Mouse (Mus musculus) adrenal gland, adult (tissue): ENCODE results near the gene Acadl.

Experiments
- DNase-seq, 2 experiments: peaks; one replicate each; pipeline ENCODE4 v3.0.0; 2022 to 2023; ENCODE audit warnings: low spot score in 1 of 2; ENCODE audit not compliant: inconsistent age in 2 of 2

Gene Acadl

DNA sequence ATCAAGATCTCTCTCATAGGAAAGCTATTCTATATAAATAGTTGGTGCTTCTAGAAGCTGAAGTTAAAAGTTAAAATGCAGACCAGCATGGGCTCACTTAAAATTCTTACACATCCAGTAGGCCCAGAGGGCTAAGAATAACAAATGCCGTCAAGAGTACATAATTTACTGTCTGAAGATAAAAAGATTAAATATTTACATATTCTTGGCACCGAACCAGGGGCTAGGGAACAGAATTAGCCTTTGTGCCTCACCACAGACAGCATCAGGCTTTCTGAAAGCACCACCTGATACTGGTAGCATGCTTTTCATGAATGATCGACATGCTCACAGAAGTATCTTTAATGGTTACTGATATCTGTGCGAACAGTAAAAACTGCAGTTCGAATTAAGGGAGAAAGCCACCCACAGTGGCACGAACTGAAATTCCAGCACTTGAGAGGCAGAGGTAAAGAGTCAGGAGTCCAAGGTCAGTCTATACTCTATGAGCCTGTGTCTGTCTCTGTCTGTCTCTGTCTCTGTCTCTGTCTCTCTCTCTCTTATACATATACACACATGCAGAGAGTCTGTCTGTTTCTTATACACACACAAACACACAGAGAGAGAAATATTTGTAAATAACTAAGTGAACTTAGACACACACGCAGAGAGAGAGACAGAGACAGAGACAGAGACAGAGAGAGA lies 23.2 kb downstream of the Acadl start:
- no peak for DNase-seq

DNA sequence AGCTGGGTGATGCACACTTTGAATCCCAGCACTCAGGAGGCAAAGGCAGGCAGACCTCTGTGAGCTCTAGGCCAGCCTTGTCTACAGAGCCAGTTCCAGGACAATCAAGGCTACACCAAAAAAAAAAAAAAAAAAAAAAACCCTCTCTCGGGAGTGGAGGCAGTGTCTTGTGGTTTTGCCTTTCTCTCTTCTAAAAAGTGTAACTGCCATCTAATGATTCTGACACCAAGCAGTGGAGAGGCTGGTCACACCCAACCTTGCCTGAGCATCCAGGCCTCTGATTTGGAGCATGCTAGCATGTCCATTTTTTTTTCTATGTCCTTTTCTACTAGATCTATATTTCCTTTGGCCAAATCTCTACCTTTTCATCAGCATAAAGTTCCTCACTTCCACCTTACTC lies 23.9 kb downstream of the Acadl start:
- DNase-seq, result no peak

DNA sequence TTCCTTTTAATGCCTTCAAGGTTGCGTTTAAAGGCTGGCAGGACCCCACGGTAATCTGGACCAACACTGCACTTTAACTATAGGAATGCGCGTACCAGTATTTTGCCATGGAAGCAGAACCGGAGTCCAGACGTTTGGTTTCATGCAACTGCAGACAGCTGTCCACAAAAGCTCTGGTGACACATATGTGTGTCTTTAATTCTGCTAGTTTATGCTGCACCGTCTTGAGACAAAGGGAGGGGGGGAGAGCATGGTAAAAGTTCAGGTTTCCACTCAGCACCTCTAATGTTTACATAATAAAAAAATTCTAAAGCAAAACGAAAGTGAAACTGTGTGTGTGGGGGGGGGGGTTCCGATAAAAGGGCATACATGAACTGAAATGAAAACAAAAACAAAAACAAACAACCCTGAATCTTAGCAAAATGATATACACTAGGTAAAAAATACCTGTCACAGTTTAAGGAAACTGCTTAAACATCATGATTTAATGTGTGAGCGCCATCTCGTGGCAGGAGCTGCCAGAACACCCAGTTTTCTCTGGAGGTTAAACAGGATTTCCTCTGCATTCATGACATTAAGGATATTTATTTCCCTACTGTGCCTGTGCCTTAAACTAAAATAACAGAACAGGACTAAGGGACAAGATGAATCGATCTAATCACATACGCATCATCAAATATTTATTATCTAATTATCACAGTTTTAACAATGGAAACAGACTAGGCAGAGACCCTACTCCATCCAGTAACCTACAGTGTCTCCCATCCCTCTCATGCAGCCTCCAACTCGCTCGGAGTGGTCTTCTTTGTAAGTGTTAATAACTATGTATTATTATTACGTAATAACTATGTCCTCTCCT lies 24.7 kb downstream of the Acadl start:
- DNase-seq, result peak; percentile 69 to 91

GRCm38 (mm10) chr1:66837207-66837606 lies 25.9 kb downstream of the Acadl start:
- DNase-seq, result no peak

- no peak for DNase-seq
Observed at GRCm38 (mm10) chr1:66832636-66833165, 30.4 kb downstream of the Acadl start.

DNA sequence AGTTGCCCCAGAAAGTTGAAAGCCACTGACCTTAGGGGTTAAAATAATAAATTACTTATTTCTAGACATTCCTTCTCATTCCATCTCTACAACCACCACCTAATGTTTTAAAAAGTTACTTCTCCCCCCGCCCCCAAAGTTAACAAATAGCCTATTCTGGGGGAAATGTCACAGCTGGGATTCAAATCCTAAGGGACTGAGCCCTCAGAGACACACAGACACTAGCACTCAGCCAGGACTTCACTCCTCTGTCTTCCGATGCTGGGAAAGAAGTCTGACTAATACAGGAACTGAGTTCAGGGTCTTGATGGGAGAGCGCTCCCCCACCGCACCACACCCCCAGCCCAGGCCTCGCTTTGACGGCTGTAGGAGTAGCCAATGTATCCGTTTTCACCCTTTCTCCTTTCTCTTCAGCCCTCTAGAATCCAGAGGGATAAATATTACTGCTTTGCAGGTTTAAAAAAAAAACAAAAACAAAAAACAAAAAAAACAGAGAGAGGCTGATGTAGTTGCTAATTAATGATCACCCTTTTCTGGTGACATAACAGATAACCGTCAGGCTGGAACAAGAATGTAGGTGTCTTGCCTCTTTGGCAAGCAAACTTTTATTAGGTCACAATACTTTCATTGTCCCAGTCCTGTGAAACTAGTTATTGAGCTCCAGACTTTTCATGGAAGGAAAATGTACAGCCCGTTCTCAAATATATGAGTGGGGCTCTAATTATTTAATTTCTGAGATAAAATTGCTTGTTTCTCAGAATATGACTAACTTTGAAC lies 31.1 kb downstream of the Acadl start:
- DNase-seq, result no peak

DNA sequence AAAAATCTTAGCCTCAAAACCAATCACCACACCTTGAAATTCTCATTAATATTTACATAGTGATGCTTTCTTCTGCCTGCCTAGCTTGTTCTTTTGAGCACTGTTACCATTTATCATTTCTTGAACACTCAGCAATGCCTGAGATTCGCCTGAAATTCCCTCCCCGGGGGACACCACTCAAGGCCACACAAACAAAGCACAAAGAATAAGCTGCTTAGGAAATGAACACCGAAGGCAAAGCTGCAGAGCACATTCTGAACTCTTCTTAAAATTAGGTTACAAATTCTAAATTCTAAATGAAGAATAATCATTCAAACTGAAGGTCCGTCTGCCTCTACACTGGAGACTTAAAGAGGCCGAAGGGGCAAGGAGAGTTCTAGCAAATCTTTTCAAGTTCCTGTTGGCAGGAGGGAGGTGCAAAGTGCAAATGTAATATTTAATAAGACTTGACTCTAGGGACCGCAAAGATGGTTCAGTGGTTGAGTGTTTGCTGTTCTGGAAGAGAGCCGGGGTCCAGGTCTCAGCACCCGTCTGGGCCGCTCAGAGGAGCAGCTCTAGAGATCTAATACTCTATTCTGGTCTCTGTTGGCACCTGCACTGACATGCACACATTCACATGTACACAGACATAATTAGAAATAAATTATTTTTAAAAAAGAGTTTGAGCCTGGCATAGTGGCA lies 33.5 kb downstream of the Acadl start:
- DNase-seq, result no peak

GRCm38 (mm10) chr1:66821966-66822365 lies 41.1 kb downstream of the Acadl start:
- DNase-seq, result no peak

GRCm38 (mm10) chr1:66820241-66820640 lies 42.8 kb downstream of the Acadl start:
- DNase-seq, result peak; percentile 44 to 72

DNA sequence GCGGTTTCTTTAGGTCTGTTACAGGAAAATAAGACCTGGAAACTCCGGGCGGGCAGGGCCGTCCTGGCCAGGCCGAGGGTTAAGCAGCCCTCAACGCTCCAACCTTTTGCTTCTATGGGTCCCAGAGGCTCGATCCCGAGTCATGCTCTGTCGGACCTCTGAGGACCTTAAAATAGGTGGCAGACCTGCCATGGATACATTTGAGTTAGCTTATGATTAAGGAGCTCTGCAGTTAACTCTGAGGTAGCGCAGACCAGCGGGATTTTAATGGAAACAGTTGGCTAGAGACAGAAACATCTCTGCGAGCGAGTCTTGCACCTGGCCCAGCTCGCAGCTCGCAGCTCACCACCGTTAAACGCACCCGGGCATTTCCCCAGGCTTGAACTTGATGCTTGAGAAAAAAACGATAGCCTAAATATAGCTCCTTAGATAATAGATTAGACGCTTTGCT lies 45.2 kb downstream of the Acadl start:
- DNase-seq, result no peak

DNA sequence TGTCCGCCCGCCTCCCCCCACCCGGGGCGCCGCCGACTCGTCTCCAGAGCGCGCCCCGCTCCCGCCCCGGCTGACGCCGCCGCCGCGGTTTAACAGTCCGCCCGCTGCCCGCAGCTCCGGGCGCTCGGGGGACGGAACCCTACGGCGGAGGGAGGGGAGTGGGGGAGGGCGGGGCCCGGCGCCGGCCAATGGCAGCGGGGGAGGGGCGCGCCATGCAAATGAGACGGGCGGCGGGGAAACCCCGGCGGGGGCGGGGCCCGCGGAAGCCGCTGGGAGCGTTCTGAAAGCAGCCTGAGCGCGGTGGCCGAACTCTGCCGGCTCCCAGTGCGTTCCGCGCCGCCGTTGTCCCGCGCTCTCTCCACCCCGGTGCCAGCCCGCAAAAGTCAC lies 45.6 kb downstream of the Acadl start, which contains the start of gene Kansl1l:
Kansl1l (minus strand) TSS at position 110 of the 387 bp plus-strand sequence.
- DNase-seq, result peak; percentile 95 to 98

DNA sequence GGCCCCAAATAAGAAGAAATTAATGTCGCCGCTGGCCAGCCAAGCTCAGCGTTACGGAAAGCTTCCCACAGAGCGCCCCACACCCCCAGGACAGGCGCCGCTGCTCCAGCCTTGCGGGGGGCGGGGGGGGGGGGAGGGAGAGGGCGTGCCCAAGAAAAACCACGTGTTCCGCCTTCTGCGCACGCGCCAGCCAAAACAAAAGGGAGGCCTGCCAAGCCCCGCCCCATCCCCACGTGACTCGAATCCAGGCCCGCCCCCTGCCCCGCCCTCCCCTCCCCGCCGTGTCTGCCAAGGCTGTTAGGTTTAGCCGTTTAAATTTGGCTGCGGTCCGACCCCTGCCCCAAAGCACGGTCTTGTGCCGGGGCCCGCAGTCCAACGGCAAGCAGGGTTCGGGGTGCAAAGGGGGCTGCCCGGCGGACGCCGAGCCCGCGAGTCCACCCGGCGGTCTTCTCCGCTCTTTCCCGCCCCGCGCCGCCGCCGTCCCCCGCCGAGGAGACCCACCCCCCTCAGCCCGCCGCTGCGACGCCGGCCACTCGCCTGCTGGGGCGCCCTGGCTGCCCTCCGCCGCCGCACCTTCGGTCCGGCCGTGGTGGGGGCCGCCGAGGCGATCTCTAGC lies 46.1 kb downstream of the Acadl start:
- peak; percentile 92 to 97 for DNase-seq

DNA sequence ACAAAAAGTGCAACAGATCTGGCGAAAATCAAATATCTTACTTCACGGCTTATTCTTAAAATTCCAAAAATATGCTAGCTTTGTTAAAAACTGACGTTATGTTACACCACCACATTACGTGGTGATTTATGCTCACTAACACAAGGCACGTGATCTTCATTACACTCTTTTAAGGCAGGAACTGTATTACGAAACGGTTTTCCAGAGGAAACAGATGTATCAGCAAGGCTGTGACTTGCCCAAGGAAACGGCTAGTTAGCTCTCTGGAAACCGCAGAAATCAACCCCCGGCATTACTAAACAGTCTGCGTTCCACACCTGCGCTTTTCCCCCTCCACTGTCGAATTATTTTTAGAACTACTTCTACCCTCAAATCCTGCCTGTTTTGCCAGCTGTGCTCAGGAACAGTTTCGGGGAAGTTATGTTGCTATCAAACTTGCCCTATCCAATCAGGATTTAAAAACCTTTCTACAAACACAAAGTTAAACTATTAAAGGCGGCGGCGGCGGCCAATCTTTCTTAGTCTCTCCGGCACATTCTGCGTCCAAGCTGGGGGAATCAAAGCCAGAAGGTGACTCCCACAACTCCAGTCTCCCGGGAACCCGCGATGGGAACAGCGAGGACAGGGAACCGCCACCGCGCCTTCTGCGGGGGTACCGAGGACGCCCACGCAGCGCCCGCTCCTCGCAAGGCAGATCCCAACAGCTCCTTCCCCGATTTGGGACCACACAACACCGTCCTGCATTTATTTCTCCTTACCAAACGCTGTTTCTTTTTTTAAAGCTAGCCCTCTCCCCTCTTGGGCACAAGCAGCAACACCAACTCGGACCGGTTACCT lies 46.9 kb downstream of the Acadl start:
- DNase-seq, result peak; percentile 74 to 94

GRCm38 (mm10) chr1:66814756-66815155 lies 48.3 kb downstream of the Acadl start:
- DNase-seq, result peak; percentile 24 to 72

DNA sequence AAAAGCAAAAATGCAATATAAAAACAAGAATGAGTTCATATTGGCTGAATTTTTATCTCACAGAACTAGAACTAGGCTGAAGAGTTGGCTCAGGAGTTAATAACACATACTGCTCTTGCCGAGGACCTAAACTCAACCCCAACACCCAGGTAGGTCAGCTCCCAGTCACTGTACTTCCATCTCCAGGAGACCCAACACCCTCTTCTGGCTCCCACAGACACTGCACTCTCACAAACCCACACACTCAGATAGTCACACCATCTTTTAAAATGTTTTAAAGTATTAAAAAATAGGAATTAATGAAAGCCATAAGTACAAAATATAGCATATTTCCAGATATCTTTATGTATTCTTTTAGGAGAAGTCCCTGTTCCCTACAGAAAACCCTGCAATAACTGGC lies 49.9 kb downstream of the Acadl start:
- no peak for DNase-seq

DNA sequence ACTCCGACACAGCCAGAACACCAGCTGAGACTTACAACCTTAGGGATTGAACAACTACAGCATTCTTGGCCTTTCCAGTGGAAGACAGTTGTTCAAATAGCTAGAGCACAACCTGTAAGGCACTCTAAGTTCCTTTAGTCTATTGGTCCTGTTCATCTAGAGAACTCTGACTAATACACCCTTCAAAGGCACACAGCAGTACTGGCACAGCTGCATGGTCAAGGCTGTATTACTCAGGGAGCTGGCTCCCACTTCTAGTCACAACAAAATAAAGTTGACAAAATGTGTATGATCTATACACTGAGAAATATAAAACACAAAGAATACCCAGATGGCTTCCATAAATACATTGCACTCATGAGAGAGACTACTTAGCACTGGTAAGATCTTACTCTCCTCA lies 56.3 kb downstream of the Acadl start:
- peak; percentile 58 to 85 for DNase-seq

DNA sequence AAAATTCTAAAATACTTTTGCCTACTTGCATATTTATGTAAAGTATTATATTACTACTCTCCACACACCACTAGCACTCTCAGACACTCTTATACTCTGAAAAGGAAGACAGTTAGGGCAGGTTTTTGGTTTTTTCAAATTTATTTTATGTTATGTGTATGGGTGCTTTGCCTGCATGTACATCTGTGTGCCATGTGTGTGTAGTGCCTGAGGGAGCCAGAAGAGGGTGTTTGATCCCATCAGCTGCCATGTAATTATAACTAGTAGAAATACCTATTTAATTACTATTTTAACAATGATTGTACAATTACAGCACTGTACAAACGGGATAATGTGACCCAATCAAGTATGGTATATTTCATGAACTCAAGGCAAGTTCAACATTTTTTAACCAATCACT lies 57.7 kb downstream of the Acadl start:
- no peak for DNase-seq

DNA sequence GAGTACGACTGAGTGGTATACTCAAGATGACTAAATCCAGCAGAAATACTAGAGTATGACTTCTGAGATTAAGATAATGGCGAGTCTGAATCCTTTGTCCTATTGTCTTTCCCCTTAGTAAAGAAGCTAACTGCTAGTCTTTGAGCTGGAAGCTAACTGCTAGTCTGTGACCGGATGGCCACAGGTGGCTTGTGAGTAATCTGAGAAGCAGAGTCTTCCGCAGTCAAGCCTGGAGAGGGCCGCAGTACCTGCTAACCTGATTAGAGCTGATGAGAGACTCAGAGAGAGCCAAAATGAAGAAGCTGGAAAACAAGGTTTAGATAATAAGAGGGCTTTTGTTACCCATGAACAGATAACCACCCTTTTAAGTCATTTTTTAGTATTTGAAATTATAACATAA lies 58.4 kb downstream of the Acadl start:
- DNase-seq, result no peak

DNA sequence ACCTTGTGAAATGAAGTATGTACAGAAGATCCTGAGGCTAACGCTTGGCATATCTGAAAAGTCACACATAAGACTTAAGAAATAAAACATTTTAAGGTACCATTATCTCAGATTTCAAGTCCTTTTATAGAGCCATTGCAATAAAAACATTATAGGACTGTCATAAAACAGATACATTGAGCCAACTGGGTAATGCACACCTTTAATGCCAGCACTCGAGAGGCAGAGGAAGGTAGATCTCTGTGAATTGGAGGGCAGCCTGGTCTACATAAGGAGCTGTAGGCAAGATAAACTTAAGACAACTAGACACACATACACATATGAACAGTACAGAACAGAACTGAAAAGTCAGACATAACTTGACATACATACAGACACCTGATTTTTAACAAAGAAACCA lies 65.1 kb downstream of the Acadl start:
- no peak for DNase-seq
